Mouse (Mus musculus): ENCODE measurements at regions not wholly inside any gene's neighbourhood (a gene's known extent, or its start where the extent isn't known, plus 50 kb on each side); places are given as distances from the start of the nearest gene placed in this dataset.

- H3K9ac ChIP-seq = no peak overlapping the region
- no peak overlapping the region for H3K4me3 ChIP-seq
- peak overlapping the region; percentile 78 for H3K27ac ChIP-seq (replicated peaks)
- 0 out of 2 replicates have a peak, but pooled peaks cover 3% of the 10 kb centered on the region for H3K4me1 ChIP-seq (replicated peaks)
- ATAC-seq (ENCODE audit: low read depth) = peak; percentile 92
- no peak overlapping the region for H3K4me2 ChIP-seq
- no peaks in the 10 kb centered on the region for H3K36me3 ChIP-seq
- no peaks in the 10 kb centered on the region for H3K27me3 ChIP-seq
- 64% methylated on average over 4 of the region's 4 CpGs for WGBS
- no peaks in the 10 kb centered on the region for H3K9me3 ChIP-seq
Observed at GRCm38 (mm10) chr1:96410837-96411612, 460.9 kb downstream of the Slco4c1 start.

DNA sequence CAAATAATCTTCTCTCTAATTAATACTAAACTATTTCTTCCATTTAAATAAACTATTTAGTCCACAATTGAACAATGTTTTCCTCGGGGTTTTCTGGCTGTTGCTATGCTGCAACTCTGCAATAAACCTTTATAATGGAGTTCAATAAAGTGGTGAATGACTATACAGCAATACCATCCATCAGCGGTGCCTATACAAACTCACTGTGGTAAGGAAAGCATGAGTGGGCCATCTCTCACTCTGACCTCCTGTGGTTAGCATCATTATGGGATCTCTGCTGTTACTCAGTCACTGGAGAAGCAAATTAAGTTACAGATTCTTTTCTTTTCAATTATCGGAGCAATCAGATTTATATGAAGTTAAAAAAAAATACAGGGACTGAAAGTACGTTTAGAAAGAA is 474.0 kb downstream of the Slco4c1 start:
- ATAC-seq (ENCODE audit: low read depth) = peak; percentile 71; the same call in 1 of the 2 replicates
- H3K27me3 ChIP-seq = no peaks in the 10 kb centered on the region
- no peaks in the 10 kb centered on the region for H3K9me3 ChIP-seq
- no peaks in the 10 kb centered on the region; the same call in 1 of the 2 replicates for H3K4me1 ChIP-seq (replicated peaks)
- no peaks in the 10 kb centered on the region for H3K36me3 ChIP-seq
- no peak overlapping the region for H3K9ac ChIP-seq
- 20% methylated on average over 4 of the region's 4 CpGs for WGBS
- H3K4me2 ChIP-seq = no peak overlapping the region
- no peak overlapping the region for H3K27ac ChIP-seq (replicated peaks)
- no peak overlapping the region for H3K4me3 ChIP-seq

DNA sequence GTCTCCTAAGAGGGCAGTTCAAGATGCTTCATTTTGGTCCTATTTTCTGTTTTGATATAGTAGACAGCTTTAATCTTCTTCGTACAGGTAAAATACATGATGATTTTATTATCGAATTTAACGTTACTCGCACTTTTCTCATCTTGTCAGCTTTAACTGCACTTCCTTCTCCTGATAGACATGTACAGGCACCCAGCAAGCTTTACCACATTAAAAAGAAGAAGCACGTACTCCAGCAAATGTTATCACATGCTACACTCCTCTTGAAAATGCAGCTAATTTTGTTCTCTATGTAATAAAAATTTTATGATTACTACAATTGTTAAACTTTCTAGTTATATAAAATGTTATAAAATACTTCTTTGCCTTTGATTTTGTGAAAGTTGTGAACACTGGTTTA is 483.6 kb downstream of the Slco4c1 start:
- H3K36me3 ChIP-seq = no peaks in the 10 kb centered on the region
- no peak overlapping the region for H3K4me2 ChIP-seq
- ATAC-seq (ENCODE audit: low read depth) = no peak
- H3K4me3 ChIP-seq = no peak overlapping the region
- WGBS = 90% methylated on average over 5 of the region's 5 CpGs
- H3K9ac ChIP-seq = no peak overlapping the region
- H3K4me1 ChIP-seq (replicated peaks) = no peaks in the 10 kb centered on the region
- H3K27ac ChIP-seq (replicated peaks) = no peak overlapping the region
- H3K9me3 ChIP-seq = no peaks in the 10 kb centered on the region
- no peaks in the 10 kb centered on the region for H3K27me3 ChIP-seq

DNA sequence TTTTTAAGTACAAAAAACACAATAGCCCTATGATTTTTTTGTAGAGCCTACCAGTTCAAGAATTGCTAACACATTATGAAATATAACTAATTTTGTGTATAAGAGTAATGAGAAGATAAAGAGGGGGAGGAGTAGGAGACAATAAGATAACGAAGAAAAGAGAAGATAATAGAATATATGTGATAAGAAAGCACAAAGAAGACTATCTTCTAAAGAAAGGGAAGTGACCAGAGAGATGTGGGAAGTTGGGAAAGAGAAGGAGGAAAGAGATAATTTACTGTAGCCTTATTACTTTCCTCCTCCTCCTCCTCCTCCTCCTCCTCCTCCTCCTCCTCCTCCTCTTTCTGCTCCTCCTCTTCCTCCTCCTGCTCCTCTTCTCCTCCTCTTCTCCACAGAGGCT is 486.1 kb downstream of the Slco4c1 start:
- H3K9ac ChIP-seq = no peak overlapping the region
- no peak overlapping the region for H3K27ac ChIP-seq (replicated peaks)
- ATAC-seq (ENCODE audit: low read depth) = no peak
- no peaks in the 10 kb centered on the region for H3K9me3 ChIP-seq
- no peaks in the 10 kb centered on the region for H3K27me3 ChIP-seq
- H3K4me1 ChIP-seq (replicated peaks) = no peaks in the 10 kb centered on the region
- no peaks in the 10 kb centered on the region for H3K36me3 ChIP-seq
- 88% methylated on average over 1 of the region's 1 CpGs for WGBS
- H3K4me2 ChIP-seq = no peak overlapping the region
- H3K4me3 ChIP-seq = no peak overlapping the region

DNA sequence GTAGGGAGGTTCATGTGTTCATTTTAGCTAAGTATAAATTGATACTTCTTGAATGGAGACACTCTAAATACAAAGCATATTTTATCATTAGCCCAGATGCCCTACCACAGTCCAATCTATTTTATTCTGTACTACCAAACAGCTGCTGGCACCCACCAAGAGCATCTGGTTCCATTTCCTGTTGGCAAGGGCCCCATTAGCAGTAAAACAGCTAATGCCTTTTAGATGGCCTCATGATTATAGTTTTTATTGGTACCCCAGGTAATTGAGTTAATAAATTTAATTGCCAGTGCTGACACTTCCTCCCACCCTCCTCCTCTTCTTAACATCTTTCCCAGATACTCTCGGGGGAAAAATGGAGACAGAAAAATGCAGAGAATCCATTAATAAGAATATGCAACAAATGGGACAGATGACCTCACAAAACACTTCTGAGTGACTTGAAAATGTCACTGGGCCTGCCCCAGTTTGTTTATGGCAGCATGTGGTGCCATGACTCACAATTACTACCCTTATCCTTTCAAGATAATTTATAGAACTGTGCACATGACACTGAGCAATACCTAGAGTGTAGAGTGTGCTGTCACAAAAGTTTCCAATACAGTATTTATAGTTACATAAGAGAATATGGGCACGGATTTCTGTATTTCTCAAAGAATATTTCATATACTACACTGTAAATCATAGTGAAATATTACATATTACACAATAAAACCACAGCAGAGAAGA is 509.1 kb downstream of the Slco4c1 start:
- Histone ChIP-seq H3K4me1 (replicated peaks) (peaks cover 8% of the 10 kb centered on the region; the same call in 1 of the 2 replicates), H3K9me3 (no peaks in the 10 kb centered on the region), H3K4me2 (no peak overlapping the region), H3K27ac (replicated peaks) (peak overlapping the region; percentile 18; the same call in 1 of the 2 replicates), H3K9ac (no peak overlapping the region), H3K36me3 (no peaks in the 10 kb centered on the region), H3K4me3 (no peak overlapping the region), H3K27me3 (no peaks in the 10 kb centered on the region)
- WGBS = 26% methylated on average over 2 of the region's 2 CpGs
- ATAC-seq (ENCODE audit: low read depth) = peak; percentile 95

DNA sequence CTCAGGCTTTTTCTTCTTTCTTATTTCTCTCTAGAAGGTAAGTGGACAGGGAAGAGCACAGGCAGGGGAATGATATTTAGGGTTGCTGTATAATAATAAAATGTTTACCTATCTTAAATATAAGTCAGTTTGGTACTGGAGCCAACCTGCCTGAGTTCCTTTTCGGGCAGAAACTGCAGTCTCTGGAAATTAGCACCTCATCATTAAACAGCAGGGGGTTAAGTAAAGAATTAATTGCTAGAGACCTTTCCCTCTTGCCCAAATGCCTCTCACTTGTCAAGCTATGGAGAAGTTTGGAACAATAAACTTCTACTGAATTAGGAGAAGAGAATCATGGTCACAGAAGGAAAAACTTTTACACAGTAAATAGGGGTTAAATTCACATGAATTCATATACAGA is 524.7 kb downstream of the Slco4c1 start:
- WGBS = 0% methylated on average over 1 of the region's 1 CpGs
- no peak overlapping the region for H3K4me3 ChIP-seq
- H3K4me1 ChIP-seq (replicated peaks) = no peaks in the 10 kb centered on the region; the same call in 1 of the 2 replicates
- no peak overlapping the region for H3K9ac ChIP-seq
- H3K9me3 ChIP-seq = no peaks in the 10 kb centered on the region
- no peaks in the 10 kb centered on the region for H3K27me3 ChIP-seq
- ATAC-seq (ENCODE audit: low read depth) = no peak
- H3K36me3 ChIP-seq = no peaks in the 10 kb centered on the region
- H3K4me2 ChIP-seq = no peak overlapping the region
- H3K27ac ChIP-seq (replicated peaks) = no peak overlapping the region

- no peak overlapping the region for H3K4me3 ChIP-seq
- H3K9ac ChIP-seq = no peak overlapping the region
- no peaks in the 10 kb centered on the region for H3K27me3 ChIP-seq
- H3K4me2 ChIP-seq = no peak overlapping the region
- H3K36me3 ChIP-seq = no peaks in the 10 kb centered on the region
- no peak overlapping the region for H3K27ac ChIP-seq (replicated peaks)
- ATAC-seq (ENCODE audit: low read depth) = peak; percentile 85
- WGBS = 58% methylated on average over 5 of the region's 5 CpGs
- H3K4me1 ChIP-seq (replicated peaks) = no peaks in the 10 kb centered on the region; the same call in 1 of the 2 replicates
- H3K9me3 ChIP-seq = no peaks in the 10 kb centered on the region
Observed at GRCm38 (mm10) chr1:96346465-96347002, 525.4 kb downstream of the Slco4c1 start.

DNA sequence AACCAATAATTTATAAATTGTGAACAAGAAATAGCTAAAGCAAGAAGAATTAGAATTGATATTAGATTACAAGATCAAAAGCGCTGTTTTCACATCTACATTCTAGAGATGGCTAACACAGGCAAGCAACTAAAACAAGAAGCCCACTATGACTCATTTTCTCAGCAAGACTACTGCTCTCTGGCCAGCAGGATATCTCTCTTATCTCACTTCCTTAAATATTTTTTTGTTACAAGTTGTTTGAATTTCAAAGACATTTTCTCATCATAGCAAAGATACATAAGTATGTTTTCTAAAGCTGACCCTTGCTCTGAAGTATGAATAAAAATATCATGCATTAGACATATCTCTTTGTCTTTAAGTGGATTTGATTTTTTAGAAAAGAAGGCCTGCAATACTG is 556.2 kb downstream of the Slco4c1 start:
- H3K27me3 ChIP-seq = no peaks in the 10 kb centered on the region
- no peak overlapping the region for H3K4me2 ChIP-seq
- H3K4me3 ChIP-seq = no peak overlapping the region
- H3K4me1 ChIP-seq (replicated peaks) = no peaks in the 10 kb centered on the region
- 89% methylated on average over 1 of the region's 1 CpGs for WGBS
- no peaks in the 10 kb centered on the region for H3K36me3 ChIP-seq
- no peak overlapping the region for H3K9ac ChIP-seq
- no peak overlapping the region for H3K27ac ChIP-seq (replicated peaks)
- ATAC-seq (ENCODE audit: low read depth) = no peak
- no peaks in the 10 kb centered on the region for H3K9me3 ChIP-seq

GRCm38 (mm10) chr1:96301238-96301637 is 570.7 kb downstream of the Slco4c1 start:
- Histone ChIP-seq H3K4me3 (no peak overlapping the region), H3K4me2 (no peak overlapping the region), H3K9me3 (no peaks in the 10 kb centered on the region), H3K4me1 (replicated peaks) (no peaks in the 10 kb centered on the region), H3K9ac (no peak overlapping the region), H3K36me3 (no peaks in the 10 kb centered on the region), H3K27me3 (no peaks in the 10 kb centered on the region), H3K27ac (replicated peaks) (no peak overlapping the region)
- peak; percentile 75 for ATAC-seq (ENCODE audit: low read depth)
- WGBS = 29% methylated on average over 5 of the region's 5 CpGs

DNA sequence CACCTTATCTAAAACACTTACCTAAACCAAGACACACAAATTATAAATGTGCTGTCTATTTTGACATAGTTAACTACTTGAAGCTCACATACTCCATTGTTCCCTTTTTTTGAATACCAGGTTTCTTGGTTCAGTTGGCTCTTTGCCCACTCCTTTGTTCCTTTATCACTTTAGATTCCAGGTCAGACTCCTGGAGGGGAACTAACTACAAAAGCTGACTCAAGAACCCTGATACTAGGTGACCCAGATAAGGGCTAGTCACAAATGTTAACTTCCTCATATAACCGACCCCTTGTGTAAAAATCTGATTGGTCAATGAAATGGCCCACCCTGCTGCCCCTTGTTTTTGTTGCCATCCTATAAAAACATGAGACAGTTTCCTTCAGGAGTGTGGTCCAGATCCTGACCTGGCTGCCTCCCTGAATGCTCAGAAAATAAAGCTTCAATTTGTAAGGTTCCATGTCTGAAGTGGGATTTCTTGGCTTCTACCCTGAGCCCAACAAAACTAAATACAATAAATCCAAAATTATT is 593.9 kb downstream of the Slco4c1 start:
- ATAC-seq (ENCODE audit: low read depth) = no peak

DNA sequence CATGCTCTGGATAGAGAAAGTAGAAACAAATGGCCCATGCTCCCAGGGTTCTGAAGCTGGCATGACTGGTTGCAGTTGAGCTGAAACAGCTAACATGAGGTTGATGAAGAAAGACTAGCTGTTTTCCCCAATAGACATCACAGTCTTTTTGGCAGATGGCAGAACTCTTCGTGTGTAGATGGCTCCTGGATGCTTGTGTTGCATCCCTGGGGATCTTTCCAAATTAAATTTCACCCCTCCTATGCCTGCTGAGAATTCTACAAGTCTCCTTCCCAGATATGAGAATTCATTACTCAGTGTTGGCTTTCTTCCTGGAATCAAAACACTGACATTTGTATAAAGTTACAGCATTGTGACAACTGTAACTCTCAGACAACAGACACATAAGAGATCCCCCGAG is 595.3 kb downstream of the Slco4c1 start:
- no peak overlapping the region for H3K4me3 ChIP-seq
- H3K27me3 ChIP-seq = no peaks in the 10 kb centered on the region
- no peaks in the 10 kb centered on the region for H3K9me3 ChIP-seq
- WGBS = 67% methylated on average over 2 of the region's 2 CpGs
- no peak for ATAC-seq (ENCODE audit: low read depth)
- no peak overlapping the region for H3K4me2 ChIP-seq
- no peak overlapping the region for H3K9ac ChIP-seq
- H3K27ac ChIP-seq (replicated peaks) = no peak overlapping the region
- no peaks in the 10 kb centered on the region for H3K4me1 ChIP-seq (replicated peaks)
- no peaks in the 10 kb centered on the region for H3K36me3 ChIP-seq

More for the DNA sequence above, 593.9 kb downstream of the Slco4c1 start:
- Histone ChIP-seq H3K9me3 (no peaks in the 10 kb centered on the region), H3K4me3 (no peak overlapping the region), H3K9ac (no peak overlapping the region), H3K36me3 (no peaks in the 10 kb centered on the region), H3K4me1 (replicated peaks) (no peaks in the 10 kb centered on the region), H3K27ac (replicated peaks) (no peak overlapping the region), H3K4me2 (no peak overlapping the region), H3K27me3 (no peaks in the 10 kb centered on the region)
- WGBS = 84% methylated on average over 1 of the region's 1 CpGs
